Mouse (Mus musculus) embryonic fibroblast, embryonic 13.5 days (primary cell): Measurements from ENCODE around the gene Ost4.

Source experiments
- CTCF ChIP-seq: IDR thresholded peaks from 2 replicates; pipeline ENCODE4 v1.5.1; 2011; ENCODE audit warnings: mild to moderate bottlenecking, control low read depth, low read length, moderate library complexity, borderline replicate concordance; ENCODE audit not compliant: insufficient read depth
- POLR2A ChIP-seq: IDR thresholded peaks from 2 replicates; pipeline ENCODE4 v1.6.1; 2011; ENCODE audit warnings: low read depth, mild to moderate bottlenecking, control low read depth, low read length, moderate library complexity

DNA sequence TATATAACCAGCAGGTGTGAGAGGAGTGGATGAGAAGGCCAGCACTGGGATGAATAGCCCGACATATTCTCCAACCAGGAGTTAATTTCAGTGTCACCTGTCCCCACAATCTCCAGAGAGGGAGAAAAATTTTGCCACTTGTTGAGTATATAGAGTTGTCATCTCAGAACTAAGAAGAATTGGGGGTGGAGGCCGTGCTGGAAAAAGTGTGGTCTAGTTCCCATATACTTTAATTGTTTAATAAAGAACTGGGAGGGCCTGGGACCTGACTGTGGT, 37.5 kb downstream of the Ost4 start:
- TF ChIP-seq CTCF (no peak), POLR2A (no peak)
